Mouse (Mus musculus) neural tube, postnatal 0 days (tissue): ENCODE measurements around the gene Gm6268. TPM values are rescaled to one million over a fixed set of nuclear protein-coding genes. Genes with fewer than 3 reads are reported as not detected.

Experiments used
- microRNA-seq: library from miRNA; unstranded; fragments of <30 nt; microRNA quantifications from one replicate; pipeline ENCODE4, GENCODE M21; 2016
- polyA plus RNA-seq: library from polyadenylated mRNA; unstranded; fragments of >200 nt; fragmentation: Nextera tagmentation; extraction: Ambion mirVana; gene quantifications from 2 replicates; pipeline ENCODE4 v1.2.1, GENCODE M21; 2015

Gene Gm6268
- not detected in 2 replicates for polyA plus RNA-seq

DNA sequence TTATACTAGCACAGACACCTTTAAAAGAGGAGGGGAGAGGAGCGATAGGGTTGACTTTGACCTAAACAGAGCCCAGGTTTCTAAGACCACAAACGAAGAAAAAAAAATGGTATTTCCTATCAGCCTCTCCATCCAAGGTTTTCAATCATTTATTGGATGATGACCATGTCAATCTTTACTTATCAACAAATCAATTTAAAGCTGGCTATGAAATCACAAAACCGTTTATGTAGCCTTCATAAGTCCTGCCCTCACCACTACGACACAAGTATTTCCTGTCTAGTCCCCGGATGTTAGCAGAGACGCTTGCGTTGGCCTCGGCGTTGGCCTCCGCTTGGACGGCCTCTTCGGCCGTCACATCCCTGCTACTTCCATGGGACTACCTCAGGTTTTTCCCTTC, at the start of gene Gm6268:
Gene Gm6268 (plus strand): TSS at position 301 of the 400 bp plus-strand sequence.

Small RNA genes lying within 50 kb of the gene (microRNA-seq; reads per million reads assigned to microRNA genes)
- not detected for gene Gm44485

Other genes starting within 250 kb of the Gm6268 start
- gene Zcchc12, start 205.4 kb upstream of the Gm6268 start, polyA plus RNA-seq: 354 and 384 TPM in 2 replicates
- 0.81 and 0.99 TPM in 2 replicates for gene Lonrf3, start 72.9 kb upstream of the Gm6268 start, polyA plus RNA-seq
- gene Gm14569, start 90.5 kb downstream of the Gm6268 start, polyA plus RNA-seq: not detected in 2 replicates
- gene Pgrmc1, start 196.9 kb downstream of the Gm6268 start, polyA plus RNA-seq: 511 and 518 TPM in 2 replicates
- gene Akap17b, start 244.1 kb downstream of the Gm6268 start, polyA plus RNA-seq: 5.7 and 5.8 TPM in 2 replicates